Mouse (Mus musculus) T-helper 1 cell (primary cell): Measurements from ENCODE around the gene Epha4.

ENCODE experiments used
- in situ Hi-C: fragments of 300-600 bp; cut with MboI, MseI; formaldehyde crosslinking; loops from one replicate; pipeline ENCODE4 v1.15.1; 2025; ENCODE audit warnings: high pct_unique_total_duplicates

The Epha4 gene

GRCm38 (mm10) chr1:77514963-77515650, at the start of gene Epha4:
Epha4 (minus strand) TSS chr1:77515088.
- in situ Hi-C loops = loop anchor here (5.0 kb wide), 1 partner anchor 1868 kb away; no protein-coding TSS in a partner anchor

GRCm38 (mm10) chr1:77556199-77556598, 41.3 kb upstream of the Epha4 start:
- in situ Hi-C loops = no loop called here

- in situ Hi-C loops = no loop called here
These were observed 37.0 kb upstream of the Epha4 start for GRCm38 (mm10) chr1:77551927-77552326.

- in situ Hi-C loops = no loop called here
These were observed 30.8 kb upstream of the Epha4 start for GRCm38 (mm10) chr1:77545722-77546121.

- in situ Hi-C loops = no loop called here
These were observed 30.1 kb upstream of the Epha4 start for GRCm38 (mm10) chr1:77545035-77545434.

- in situ Hi-C loops = no loop called here
These were observed 29.4 kb upstream of the Epha4 start for GRCm38 (mm10) chr1:77544279-77544678.

- in situ Hi-C loops = no loop called here
These were observed 25.1 kb upstream of the Epha4 start for GRCm38 (mm10) chr1:77539945-77540344.

GRCm38 (mm10) chr1:77538559-77538958, 23.7 kb upstream of the Epha4 start:
- in situ Hi-C loops = no loop called here

GRCm38 (mm10) chr1:77535905-77536304, 21.0 kb upstream of the Epha4 start:
- in situ Hi-C loops = no loop called here

GRCm38 (mm10) chr1:77532576-77533183, 17.8 kb upstream of the Epha4 start:
- in situ Hi-C loops = no loop called here

GRCm38 (mm10) chr1:77531934-77532575, 17.2 kb upstream of the Epha4 start:
- in situ Hi-C loops = no loop called here

GRCm38 (mm10) chr1:77525082-77525481, 10.2 kb upstream of the Epha4 start:
- in situ Hi-C loops = no loop called here

- in situ Hi-C loops = no loop called here
These were observed 8.5 kb upstream of the Epha4 start for GRCm38 (mm10) chr1:77523354-77523753.

- in situ Hi-C loops = no loop called here
These were observed 7.0 kb upstream of the Epha4 start for GRCm38 (mm10) chr1:77521640-77522539.

- in situ Hi-C loops = loop anchor here (5.0 kb wide), 1 partner anchor 1871 kb away; no protein-coding TSS in a partner anchor
These were observed 3.8 kb upstream of the Epha4 start for GRCm38 (mm10) chr1:77518715-77519114.

- in situ Hi-C loops = loop anchor here (5.0 kb wide), 1 partner anchor 1869 kb away; no protein-coding TSS in a partner anchor
These were observed 1.5 kb upstream of the Epha4 start for GRCm38 (mm10) chr1:77516203-77516991.

GRCm38 (mm10) chr1:77515651-77515981, 728 bp upstream of the Epha4 start:
- in situ Hi-C loops = loop anchor here (5.0 kb wide), 1 partner anchor 1868 kb away; no protein-coding TSS in a partner anchor

- in situ Hi-C loops = no loop called here
These were observed 444 bp downstream of the Epha4 start for GRCm38 (mm10) chr1:77514325-77514962.

- in situ Hi-C loops = no loop called here
These were observed 946 bp downstream of the Epha4 start for GRCm38 (mm10) chr1:77513959-77514324.

- in situ Hi-C loops = no loop called here
These were observed 1.4 kb downstream of the Epha4 start for GRCm38 (mm10) chr1:77513411-77513941.
